Mouse (Mus musculus) embryonic stem cell, embryonic (primary cell): ENCODE data around the gene Pdlim1.

ENCODE experiments used
- CTCF ChIA-PET, 4 experiments: fragments of 300-600 bp in 2 of 4; fragments of 350-600 bp in 2 of 4; sonication (Branson Sonifier 250); formaldehyde crosslinking; loops; one replicate each; lab custom pipeline; 2022; ENCODE audit warnings: inconsistent platforms in 2 of 4; lab: Charles Lee
- POLR2A ChIA-PET, 4 experiments: fragments of 300-600 bp in 2 of 4; fragments of 350-600 bp in 2 of 4; sonication (Branson Sonifier 250); formaldehyde crosslinking; loops; one replicate each; lab custom pipeline; 2022; ENCODE audit warnings: antibody characterized with exemption in 4 of 4, inconsistent platforms in 1 of 4; lab: Charles Lee

Pdlim1 gene

DNA sequence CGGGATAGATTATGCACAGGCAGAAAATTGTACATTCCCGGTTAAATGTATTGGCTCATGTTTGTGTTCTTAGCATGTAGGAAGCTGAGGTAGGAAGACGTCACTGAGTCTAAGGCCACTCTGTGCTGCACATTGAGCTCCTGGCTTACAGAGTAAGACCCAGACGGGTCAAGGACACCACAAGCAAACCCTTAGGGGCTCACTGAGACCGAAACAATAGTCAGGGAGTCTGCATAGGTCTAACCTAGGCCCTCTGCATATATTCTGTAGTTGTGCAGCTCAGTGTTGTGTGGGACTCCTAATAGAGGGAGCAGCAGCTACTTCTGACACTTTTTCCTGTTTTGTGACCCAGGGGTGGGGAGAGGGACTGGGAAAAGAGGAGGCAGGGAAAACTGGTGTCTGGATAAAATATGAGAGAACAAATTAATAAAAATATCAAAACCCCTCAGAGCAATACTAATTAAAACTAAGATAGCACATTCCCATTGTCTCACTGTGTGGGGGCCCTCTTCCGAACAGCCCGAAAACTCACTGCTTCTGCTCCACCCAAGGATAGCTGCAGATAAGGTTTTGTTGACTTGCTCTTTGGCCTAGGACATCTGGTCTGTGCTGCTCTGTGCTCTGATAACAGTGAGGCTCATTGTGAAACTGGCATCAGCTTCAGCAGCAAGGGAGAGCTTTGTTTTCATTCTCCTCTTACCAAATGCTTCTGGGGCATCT lies 25.6 kb upstream of the Pdlim1 start:
- CTCF ChIA-PET = interaction anchor here in 1 of 4 experiments (0.9 kb wide), 1 partner anchor 46 kb away, joined by 3 read pairs; no protein-coding TSS in a partner anchor
- POLR2A ChIA-PET = interaction anchor here in 1 of 4 experiments (0.6 kb wide), 1 partner anchor 34 kb away, joined by 3 read pairs; no protein-coding TSS in a partner anchor

DNA sequence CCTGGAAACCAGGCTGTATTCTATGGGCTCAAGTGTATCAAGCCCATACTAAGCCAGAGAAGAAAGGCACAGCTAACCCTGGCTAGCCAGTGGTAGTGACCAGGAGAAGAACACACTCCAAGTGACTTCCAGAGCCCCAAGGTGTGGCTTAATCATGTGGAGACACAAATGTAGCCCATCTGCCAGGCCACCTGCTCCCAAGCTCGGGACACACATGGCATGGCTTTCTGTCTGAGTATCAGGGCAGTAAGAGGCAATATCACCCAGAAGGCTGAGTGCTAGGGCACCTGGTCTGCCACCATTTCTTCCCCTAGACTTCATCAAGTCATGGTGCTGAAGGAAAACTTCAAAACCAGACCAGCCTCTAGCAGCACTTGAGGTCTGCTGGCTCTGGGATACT lies 22.6 kb upstream of the Pdlim1 start:
- CTCF ChIA-PET = interaction anchor here in 1 of 4 experiments (0.5 kb wide), 1 partner anchor 367 kb away, joined by 3 read pairs; no protein-coding TSS in a partner anchor
- POLR2A ChIA-PET = interaction anchor here in 1 of 4 experiments (1.4 kb wide), 1 partner anchor 18 kb away, joined by 3 read pairs; no protein-coding TSS in a partner anchor

DNA sequence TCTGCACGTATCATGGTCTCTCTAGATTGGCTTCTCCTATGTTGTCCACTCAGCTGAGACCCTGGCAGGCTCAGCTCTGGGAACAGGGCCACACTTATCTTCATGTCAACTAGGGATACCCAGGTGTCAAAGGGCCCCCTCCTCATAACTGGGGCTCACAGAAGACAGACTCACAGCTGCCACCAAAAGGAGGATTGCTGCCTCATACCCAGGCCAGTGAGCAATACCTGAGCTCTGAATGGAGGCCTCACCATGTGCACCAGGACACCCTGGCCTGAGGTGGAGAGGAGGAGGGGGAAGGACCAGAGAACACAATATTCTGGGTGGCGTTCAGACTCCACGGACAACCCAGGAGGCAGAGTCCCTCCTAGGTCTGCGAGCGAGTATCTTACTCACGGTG lies 22.1 kb upstream of the Pdlim1 start:
- POLR2A ChIA-PET = interaction anchor here in 1 of 4 experiments (1.4 kb wide), 1 partner anchor 18 kb away, joined by 3 read pairs; no protein-coding TSS in a partner anchor
- CTCF ChIA-PET = interaction anchor here in 1 of 4 experiments (0.5 kb wide), 1 partner anchor 367 kb away, joined by 3 read pairs; no protein-coding TSS in a partner anchor

DNA sequence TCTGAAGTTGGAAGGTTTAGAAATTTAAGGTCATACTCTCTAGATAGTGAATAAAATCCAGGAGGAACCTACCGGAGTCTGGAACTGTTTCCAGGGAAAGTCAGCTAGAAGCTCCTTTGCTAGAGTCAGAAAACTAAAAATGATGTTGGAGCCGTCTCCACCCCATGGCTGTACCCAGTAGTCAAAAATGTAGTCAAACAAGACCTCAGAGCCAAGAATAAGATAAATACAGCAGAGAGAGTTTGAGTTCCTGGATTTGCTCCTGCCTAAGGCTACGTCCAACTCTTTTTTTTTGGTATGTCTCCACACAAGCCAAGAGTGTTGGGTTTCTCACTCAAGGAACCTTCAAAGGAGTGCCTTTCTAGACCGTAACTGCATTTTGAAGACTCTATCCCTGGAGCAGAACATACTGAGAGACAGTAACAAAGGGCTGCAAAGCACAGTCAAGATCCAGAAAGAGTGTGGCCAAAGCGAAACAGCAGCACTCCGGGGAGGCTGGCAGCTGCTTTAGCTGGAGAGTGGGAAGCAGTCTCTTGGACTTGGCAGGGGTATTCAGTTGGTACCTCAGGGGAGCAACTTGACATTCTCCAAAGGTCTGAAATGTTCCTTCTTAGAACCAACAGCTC lies 18.6 kb upstream of the Pdlim1 start:
- ChIA-PET CTCF (no interaction called here), POLR2A (no interaction called here)

DNA sequence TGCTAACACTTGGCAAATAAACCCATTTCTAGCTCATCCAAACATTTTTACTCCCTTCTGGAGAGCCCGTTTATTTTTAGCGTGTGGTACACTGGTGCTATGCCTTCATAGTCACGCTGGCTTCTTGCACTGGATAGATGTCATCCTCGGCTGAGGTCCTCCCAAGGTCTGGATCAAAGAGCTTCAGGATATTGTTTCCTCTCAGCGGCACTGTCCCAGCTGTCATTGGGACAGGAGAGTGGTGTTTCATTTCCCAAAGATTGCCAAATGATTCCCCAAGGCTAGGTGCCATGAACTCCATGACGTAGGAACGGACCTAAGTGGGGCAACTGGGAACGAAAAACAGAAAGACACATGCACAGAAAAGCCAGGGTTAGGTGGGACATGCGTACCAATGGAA lies 16.8 kb upstream of the Pdlim1 start:
- ChIA-PET CTCF (no interaction called here), POLR2A (interaction anchor here in 2 of 4 experiments (1.2 to 1.9 kb wide), 2 partner anchors 12 to 17 kb away, joined by 3 to 6 read pairs; partner anchors contain the start of gene Pdlim1 (in 1 of the 2))

DNA sequence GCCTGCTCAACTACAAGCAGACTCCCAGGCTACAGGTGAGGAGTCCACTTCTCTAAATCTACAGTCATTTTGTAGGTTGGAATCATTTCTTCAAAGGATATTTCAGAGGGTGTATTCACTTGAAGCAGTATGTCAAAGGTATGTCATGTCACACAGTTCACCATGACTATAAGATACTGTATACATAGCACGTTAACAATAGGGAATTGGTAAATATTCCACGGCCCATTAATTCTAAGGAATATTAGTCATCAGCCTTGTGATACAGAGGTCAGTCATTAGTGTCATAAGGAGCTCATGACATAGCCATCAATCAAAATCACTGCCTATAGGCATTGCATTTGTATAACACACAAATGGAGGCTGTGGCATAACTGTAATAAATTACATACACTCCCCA lies 13.1 kb upstream of the Pdlim1 start:
- ChIA-PET POLR2A (no interaction called here), CTCF (interaction anchor here in 1 of 4 experiments (1.5 kb wide), 1 partner anchor 61 kb away, joined by 3 read pairs; no protein-coding TSS in a partner anchor)

DNA sequence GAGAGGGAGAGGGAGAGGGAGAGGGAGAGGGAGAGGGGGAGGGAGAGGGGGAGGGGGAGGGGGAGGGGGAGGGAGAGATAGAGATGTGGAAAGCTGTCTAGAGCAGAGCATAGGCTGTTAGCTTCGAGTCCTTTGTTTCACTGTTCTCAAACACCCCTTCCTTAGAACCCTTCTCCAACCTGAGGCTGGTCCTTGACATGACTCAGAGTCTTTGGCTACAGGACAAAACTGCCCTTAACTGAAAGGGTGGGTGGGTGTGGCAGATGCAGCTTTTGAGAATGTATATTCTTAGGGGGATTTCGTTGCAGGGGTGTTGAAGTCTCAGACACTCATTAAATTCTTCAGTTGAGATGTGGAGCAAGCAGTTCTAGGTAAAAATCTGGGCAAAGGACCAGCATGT lies 11.8 kb upstream of the Pdlim1 start:
- CTCF ChIA-PET = interaction anchor here in 1 of 4 experiments (1.2 kb wide), 1 partner anchor 92 kb away, joined by 9 read pairs; no protein-coding TSS in a partner anchor
- POLR2A ChIA-PET = interaction anchor here in 1 of 4 experiments (1.2 kb wide), 1 partner anchor 11 kb away, joined by 5 read pairs; no protein-coding TSS in a partner anchor

DNA sequence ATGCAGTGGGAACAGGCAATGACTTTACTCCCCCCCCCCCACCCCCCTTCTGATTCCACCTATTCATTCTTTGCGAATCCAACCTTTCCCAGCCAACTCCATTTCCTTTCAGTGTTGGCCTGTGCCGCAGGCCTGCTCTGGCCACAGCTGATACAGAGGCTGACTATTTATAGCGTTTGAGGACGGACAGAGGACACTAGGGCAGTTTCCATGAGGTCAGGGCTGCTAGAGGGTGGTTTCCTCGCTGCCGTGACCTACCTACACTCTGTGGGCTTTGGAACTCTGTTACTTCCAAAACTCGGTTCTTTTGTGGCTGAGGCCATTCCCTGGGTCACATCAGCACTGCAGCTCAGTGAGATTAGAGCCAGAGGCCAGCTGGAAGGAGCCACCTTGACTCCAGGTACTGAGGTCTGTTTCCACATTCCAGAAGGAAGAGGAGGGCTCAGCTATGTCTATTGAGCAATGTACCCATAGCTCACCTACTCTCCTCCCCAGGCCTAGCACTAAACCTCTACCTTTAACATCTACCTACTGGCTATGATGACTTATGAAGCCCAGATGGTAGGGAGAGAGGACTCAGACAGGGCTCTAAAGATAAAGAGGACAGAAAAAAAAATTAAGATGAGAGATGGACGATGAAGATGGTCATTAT lies 6.9 kb upstream of the Pdlim1 start:
- ChIA-PET CTCF (no interaction called here), POLR2A (interaction anchor here (0.5 to 1.0 kb wide), 4 partner anchors 10 to 245 kb away, joined by 3 to 4 read pairs (median 3); no protein-coding TSS in a partner anchor)

DNA sequence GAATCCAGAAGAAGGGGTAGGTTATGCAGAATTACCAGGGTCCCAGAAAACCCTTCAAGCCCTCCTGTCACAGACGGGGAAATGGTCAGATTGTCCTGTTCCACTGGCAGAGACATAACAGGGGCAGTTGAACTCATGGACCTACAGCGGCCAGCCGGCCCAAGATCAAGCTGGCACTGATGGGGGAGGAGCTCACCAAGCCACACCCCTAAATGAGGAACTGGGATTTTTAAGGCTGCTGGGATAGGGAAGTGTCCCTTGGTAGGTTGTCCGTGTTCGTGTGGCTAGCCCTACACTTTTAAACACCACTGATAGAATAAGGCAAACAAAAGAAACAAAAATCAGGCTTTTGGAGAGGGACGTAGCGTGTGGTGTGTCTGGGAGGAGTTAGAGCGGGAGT lies 5.9 kb upstream of the Pdlim1 start:
- CTCF ChIA-PET = interaction anchor here in 1 of 4 experiments (1.2 kb wide), 1 partner anchor 114 kb away, joined by 3 read pairs; no protein-coding TSS in a partner anchor
- POLR2A ChIA-PET = interaction anchor here in 3 of 4 experiments (0.6 to 2.5 kb wide), 5 partner anchors 10 to 386 kb away, joined by 3 to 7 read pairs (median 3); no protein-coding TSS in a partner anchor

DNA sequence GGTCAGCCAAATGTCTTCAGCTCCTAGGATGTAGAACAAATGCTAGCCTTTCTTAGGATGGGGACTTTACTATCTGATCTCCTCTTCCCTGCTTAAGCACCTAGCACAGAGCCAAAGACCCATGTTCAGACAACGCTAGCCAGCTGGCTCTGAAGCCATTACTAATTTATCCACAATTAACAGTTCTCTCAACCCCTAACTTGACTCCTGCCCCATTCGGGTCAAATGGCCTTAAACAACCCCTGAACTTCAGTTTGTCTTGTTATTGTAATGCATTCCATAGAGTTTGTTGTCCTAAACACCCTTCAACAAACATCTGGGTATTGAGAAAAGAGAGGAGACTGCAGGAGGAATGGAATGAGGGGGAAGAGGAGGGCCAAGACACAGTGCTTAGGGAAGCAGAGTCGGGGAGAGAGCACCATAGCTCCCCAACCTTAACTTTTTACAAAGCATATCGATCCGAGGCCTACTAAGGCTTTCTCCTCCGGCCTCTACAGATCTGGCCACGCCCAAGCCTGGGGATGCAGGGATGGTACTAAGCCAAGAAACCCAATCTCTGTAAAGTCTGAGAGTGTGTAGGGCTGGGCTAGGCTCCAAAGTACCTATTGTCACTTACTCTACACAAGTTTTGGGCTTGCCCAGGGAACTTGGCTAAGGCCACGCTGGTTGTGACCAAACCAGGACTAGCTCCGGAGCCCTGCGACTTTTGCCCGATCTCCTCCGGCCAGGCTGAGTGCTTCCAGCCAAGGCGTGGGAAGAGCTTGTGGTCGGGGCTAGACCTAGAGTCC lies 4.0 kb upstream of the Pdlim1 start:
- ChIA-PET POLR2A (interaction anchor here in 3 of 4 experiments (0.8 to 2.5 kb wide), 9 partner anchors 9 to 56 kb away, joined by 3 to 10 read pairs (median 3); no protein-coding TSS in a partner anchor), CTCF (interaction anchor here in 1 of 4 experiments (0.6 to 1.2 kb wide), 2 partner anchors 70 to 1380 kb away, joined by 3 to 5 read pairs; no protein-coding TSS in a partner anchor)

DNA sequence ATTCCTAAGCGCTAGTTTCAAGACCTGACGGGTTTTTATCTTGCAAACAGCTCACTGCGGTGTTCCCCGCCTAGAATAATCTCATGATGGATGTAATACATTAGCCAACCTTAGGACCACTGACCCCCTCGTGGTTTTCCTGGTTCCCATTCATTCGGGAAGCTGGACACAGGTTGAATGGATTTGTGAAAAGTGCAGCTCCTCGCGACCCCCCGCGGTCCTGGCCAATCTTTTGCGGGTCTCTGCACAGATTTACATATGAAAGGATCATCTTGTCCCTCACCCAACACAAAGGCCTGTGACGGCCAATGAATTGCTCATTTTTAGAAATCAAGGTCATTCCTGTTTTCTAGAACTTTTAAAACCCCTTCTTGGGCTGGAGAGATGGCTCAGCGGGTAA lies 1.0 kb upstream of the Pdlim1 start:
- CTCF ChIA-PET = interaction anchor here in 1 of 4 experiments (0.7 to 0.9 kb wide), 2 partner anchors 41 to 76 kb away, joined by 3 to 4 read pairs; no protein-coding TSS in a partner anchor

DNA sequence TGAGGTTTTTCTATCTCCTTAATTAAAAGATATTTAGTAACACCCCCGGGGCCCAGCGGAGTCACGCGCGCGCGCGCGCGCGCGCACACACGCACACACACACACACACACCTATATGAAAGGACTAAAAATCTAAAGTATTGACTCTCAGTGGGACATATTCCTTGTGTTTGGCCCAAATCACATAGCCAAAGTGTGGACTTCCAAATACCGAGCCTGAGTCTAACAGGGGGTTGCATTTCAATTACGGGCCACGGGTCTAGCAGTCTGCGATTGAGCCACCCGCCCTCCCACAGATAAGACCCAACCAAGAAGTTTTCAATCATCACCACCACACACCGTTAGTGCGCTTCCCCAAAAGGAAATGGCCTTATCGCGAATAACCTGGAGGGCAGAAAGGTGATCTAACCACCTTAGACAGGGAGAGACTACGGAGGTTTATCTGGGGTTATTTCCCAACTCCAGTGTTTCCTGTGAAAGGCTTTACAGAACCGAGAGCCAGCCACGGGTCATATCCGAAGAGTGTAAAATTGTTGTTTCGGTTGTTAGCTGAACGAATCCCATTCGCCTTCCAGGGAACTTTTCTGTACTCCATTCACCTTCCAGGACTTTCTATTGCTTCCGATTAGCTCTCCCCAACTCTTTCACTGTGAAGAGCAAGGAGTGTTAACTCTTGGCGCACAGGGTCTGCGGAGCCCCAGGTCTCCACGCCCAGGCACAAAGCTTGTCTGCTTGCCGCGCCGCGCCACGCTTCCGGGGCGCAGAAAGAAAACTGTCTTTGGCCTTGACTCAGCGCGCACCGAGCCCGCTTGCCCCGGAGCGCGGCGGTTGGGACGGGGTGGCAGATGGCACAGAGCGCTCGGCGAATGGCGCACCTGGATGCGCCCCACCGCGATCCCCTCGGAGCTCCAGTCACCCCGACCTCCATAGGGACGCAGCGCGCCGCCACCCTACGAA lies 1.0 kb downstream of the Pdlim1 start:
- ChIA-PET POLR2A (interaction anchor here (0.6 to 5.1 kb wide), 33 partner anchors 7 to 1339 kb away, joined by 3 to 46 read pairs (median 4); partner anchors contain the start of gene Sorbs1 (in 1 of the 4)), CTCF (interaction anchor here in 2 of 4 experiments (0.7 to 1.0 kb wide), 4 partner anchors 11 to 75 kb away, joined by 3 to 4 read pairs (median 4); no protein-coding TSS in a partner anchor)

More for the DNA sequence above, 1.0 kb upstream of the Pdlim1 start:
- POLR2A ChIA-PET = interaction anchor here in 3 of 4 experiments (0.6 to 5.1 kb wide), 25 partner anchors 9 to 1640 kb away, joined by 3 to 46 read pairs (median 4); partner anchors contain the start of genes Sorbs1 (in 1 of the 3) and Tctn3 (in 1 of the 3)

DNA sequence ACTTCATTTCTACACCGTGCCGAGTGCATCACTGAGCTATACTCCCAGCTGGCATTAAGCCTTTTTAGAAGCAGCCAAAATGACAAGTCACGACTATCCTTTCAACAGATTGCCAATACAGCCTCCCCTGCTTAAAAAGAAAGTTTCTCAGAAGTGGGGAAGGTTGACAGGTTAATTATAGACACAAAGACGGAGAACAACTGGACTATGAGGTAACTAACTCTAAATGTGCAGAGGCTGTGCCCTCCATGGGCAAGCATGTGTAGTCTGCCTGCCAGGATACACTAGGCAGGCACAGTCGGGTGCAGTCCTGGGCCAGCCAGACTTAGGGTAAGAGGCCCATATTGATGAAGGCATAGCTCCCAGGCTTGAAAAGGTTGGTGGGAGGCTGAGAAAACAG lies 2.1 kb downstream of the Pdlim1 start:
- POLR2A ChIA-PET = interaction anchor here in 2 of 4 experiments (0.9 to 5.1 kb wide), 3 partner anchors 11 to 12 kb away, joined by 3 to 46 read pairs (median 8); no protein-coding TSS in a partner anchor
- CTCF ChIA-PET = interaction anchor here in 1 of 4 experiments (0.6 kb wide), 1 partner anchor 256 kb away, joined by 3 read pairs; no protein-coding TSS in a partner anchor

DNA sequence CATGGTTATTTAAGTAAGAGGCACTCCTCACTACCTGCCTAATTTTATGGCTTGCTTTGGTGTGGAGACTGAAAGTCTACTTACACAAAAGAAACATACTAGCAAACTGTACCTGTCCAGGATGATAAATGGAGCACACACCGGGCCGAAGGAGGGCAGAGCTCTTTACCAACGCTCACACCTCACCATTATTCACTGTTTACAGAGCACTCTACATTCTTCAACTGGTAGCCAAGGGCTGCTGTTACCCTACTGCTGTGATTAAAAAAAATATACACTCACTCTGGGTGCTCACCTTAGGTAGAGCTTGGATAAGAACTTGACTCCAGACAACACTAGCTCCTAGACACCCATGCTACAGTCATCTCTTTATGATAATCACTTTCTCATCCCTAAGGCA lies 3.1 kb downstream of the Pdlim1 start:
- CTCF ChIA-PET = no interaction called here
- POLR2A ChIA-PET = interaction anchor here in 1 of 4 experiments (0.7 to 0.8 kb wide), 3 partner anchors 9 to 14 kb away, joined by 3 to 4 read pairs (median 3); no protein-coding TSS in a partner anchor

DNA sequence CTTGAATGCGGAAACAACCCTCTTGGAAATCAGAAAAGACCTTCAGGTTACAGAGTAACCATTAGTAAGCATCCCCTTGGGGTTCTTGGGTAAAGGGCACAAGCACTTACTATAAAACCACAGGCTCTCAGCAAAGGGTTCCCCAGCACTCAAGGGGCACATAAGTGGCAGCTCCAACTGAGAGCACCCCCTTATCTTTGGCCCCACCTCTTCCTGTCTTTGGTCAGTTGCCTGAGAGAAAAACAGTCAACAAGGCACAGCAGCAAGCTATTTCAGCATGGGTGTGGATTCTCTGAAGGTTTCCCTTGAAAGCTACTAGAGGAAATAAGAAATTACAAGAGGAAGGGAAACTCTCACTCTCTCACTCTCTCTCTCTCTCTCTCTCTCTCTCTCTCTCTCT lies 4.3 kb downstream of the Pdlim1 start:
- POLR2A ChIA-PET = interaction anchor here (0.7 to 1.7 kb wide), 6 partner anchors 9 to 469 kb away, joined by 3 to 12 read pairs (median 4); no protein-coding TSS in a partner anchor
- CTCF ChIA-PET = interaction anchor here in 1 of 4 experiments (0.7 kb wide), 1 partner anchor 17 kb away, joined by 5 read pairs; no protein-coding TSS in a partner anchor

DNA sequence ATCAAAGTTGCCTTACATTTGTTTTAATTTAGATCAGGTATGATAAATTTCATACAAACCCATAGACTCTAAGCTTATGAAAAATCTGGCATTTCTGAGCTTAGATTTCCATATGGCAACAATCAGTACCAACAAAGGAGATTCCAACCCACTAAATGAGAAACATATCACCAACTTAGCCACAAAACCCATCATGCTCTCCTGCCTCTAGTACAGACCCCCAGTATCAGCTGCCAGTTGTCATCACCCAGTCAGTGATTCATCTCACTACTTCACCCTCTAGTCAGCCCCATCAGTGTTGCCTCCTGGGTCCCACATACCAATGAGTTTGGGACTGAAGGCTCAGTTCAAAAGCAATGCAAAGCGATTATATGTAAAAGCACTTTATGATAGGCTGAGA lies 12.2 kb downstream of the Pdlim1 start:
- ChIA-PET POLR2A (interaction anchor here in 3 of 4 experiments (0.6 to 5.7 kb wide), 7 partner anchors 8 to 13 kb away, joined by 3 to 46 read pairs (median 3); partner anchors contain the start of gene Pdlim1 (in 2 of the 3)), CTCF (no interaction called here)
